Mouse (Mus musculus): ENCODE results near the gene Palm3.
A peak's percentile ranks its signal among the peaks of the same experiment; 100 is the strongest.
"Not testable (repeated sequence)": the region's sequence is repeated elsewhere in the genome, so short reads cannot be mapped to it uniquely, and the experiment has no call there.

Gene Palm3

DNA sequence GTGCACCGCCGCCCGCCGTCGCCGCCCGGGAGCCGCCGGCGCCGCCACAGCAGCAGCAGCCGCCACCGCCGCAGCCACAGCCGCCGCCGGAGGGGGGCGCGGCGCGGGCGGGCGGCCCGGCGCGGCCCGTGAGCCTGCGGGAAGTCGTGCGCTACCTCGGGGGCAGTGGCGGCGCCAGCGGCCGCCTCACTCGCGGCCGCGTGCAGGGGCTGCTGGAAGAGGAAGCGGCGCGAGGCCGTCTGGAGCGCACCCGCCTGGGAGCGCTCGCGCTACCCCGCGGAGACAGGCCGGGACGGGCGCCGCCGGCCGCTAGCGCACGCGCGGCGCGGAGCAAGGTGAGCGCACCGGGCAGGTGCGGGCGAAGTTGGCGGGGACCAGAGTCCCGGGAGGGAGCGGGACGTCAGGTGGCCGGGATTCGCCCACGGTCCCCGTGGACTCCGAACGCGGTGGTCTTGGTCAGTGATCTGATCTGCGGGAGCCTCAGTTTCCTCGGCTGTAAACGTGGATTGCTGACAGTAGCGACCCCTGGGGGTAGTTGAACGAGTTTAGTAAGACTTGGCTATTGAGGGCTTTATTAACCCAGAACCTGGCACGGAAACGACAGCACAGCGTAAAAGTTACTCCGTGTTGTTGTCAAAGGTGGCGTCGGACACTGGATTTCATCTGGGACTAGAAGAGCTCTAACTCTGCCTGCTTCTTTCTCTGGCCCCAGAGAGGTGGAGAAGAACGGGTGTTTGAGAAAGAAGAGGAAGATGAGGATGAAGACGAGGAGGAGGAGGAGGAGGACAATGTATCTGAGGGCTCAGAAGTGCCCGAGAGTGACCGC is 22.8 kb upstream of the Palm3 start:
- DNase-seq, result no peak

DNA sequence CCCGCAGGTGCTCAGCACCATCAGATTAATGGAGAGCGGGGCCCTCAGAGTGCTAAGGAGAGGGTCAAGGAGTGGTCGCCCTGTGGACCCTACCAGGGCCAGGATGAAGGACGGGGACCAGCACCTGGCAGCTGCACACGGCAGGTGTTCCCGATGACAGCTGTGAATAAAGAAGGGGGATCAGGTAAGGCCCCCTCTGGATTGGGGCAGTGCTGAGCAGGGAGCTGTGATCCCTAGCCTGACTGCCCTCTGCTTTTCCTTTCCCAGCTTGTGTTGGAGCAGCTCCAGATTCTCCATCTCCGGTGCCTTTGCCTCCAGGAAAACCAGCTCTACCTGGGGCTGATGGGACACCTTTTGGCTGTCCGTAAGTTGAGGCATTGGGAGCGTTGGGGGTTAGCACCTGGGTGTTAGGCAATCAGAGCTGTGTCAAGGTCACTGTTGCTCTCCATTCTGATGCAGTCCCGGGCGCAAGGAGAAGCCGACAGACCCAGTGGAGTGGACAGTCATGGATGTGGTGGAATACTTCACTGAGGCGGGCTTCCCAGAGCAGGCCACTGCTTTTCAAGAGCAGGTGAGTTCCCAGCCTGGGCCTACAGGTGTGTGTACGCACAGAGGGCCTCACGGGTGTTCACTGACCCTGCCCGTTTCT is 22.1 kb upstream of the Palm3 start:
- no peak for DNase-seq

DNA sequence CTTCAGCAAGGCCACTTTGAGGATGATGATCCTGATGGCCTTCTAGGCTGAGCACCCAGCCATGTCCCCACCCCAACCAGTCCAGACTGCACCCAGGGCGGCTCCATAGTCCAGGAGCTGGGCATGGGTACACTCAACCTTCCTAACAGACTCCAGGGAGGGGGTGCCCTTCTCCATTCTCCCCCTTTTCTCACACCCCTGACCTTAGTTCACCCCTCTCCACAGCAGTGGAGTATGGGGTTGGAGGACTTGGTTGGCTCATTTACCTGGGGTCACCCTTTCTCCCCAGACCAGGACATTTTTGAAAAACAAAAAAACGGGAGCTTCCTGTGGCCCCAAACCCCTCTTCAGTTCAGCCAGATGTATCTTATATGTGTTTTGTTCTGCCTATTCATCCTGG is 21.4 kb upstream of the Palm3 start:
- no peak for DNase-seq

DNA sequence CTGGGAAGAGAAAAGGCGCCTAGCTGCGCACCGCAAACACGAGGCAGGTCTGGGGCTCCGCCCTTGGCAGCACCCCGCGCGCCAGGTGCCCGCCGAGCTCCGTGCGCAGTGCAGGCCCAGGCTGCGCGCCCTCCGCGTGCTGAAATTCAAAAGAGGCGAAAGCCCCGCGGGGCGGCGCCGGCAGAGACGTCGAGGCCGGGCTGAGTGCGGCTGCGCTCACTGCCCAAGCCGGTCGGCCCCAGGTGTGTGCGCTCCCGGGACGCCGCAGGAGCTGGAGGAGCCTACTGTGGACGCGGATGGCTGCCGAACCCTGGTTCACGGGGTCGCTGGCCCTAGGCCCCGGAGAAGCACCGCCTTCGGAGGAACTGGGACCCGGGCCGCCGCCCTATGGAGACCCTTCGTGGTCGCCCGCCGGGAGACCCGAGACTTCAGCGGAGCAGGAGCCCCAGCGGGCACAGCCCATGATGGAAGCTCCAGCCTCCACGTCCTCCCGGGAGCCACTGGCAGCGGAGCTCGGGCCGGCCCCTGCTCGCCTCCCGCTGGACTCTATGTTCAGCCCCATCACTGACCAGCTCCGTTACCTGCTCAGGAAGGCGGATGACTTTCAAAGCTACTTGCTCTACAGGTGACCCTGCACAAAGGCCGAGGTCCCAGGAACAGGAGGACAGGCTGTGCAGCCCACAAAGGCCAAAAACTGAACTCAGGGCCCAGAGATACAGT is 19.8 kb upstream of the Palm3 start, which contains the start of gene 1700067K01Rik:
Gene 1700067K01Rik (plus strand): TSS at position 222 of the 720 bp plus-strand sequence.
- no peak for DNase-seq

DNA sequence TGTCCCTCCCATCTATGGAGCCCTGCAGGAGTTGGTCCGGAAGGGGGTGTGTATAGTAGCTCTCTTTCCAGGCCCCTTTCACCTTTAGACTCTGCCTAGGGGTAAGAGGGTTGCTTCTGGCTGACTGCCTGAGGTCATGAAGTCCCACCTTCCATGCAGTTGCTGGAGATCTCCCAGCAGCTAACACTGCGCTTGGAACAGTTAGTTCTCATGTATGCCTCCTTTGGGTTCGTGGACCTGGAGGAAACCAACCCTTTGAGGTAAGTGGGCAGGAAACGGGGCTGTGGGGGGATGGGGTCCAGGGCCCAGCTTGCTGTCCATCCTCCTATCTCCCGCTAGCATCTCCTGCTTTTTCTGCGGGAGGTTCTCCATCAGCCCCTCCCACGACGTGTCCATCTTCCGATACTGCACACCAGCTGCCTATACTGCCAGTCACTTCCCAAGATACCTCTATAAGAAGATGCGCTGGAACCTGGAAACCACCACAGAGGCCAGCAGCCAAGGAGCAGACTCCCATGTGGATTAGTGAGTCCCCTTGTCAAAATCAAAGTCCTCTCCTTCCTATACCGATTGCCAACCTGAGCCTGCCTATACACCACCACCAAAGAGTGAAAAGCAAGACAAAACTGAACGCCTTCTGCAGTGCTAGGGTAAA is 18.2 kb upstream of the Palm3 start:
- DNase-seq, result no peak

DNA sequence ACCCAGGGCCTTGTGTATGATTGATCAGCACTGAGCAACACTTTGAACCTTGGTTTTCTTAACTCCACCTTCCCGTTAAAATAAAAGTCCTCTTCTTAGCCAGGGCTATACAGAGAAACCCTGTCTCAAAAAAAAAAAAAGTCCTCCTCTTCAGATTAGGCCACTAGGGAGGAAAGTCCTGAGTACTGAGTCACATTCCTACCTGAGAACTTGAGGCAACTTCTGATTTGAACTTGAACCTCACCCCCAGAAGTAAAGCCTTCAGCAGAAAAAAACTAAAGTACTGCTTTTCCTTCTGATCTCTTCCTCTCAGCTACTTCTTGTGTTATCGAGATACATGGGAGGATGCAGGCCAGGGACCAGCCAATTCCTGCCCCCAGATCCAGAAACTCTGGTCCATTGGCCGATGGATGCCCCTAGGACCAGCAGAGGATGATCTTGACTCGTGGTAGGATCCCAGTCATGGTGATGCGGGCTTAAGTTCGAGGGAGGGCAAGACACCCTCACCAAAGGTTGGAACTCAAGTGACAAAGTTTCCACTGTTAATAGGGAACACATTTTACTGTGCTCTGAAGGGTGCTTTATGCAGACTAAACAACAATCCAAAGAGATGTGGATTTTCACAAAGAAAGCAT is 17.5 kb upstream of the Palm3 start:
- no peak for DNase-seq

DNA sequence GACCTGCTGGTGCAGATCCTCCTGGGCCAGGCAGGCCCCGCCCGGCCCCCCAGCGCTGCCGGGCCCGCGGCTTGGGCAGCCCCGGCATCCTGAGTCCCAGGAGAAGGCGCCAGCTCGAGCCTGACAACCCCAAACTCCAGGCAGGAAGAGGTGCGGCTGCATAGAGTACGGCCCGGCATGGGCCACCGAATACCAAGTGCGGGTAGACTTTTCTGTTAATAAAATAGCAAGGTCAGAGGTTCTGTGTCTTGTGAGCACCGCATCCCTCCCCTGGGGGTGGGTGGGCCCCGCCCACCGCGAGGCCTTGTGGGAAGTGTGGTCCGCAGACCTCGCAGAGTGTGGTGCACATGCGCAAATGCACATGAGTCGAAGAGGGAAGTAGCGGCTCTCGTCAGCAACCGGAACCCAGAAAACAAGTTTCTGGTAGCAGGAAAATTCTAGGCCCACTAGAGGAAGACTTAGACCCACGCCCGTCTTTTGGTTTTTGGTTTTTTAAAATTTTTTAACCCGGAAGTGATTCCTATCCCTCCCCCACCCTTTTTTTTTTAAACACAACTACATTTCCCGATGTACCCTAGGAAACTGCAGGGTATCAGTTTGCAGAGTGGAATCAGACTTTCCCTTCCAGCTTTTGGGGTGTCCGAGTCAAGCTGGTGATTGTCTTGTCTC is 16.6 kb upstream of the Palm3 start:
- DNase-seq, result peak; percentile 96

DNA sequence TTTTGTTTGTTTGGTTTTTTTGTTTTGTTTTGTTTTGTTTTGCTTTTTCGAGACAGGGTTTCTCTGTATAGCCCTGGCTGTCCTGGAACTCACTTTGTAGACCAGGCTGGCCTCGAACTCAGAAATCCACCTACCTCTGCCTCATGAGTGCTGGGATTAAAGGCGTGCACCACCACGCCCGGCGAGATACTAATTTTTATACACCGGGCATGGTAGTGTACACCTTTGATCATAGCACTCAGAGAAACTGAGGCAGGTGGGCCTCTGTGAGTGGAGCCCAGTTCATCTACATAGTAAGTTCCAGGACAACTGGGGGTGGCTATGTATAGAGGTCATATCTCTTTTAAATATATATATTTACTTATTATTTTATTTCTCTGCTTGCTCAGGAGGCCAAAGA is 15.8 kb upstream of the Palm3 start:
- DNase-seq, result not testable (repeated sequence)

DNA sequence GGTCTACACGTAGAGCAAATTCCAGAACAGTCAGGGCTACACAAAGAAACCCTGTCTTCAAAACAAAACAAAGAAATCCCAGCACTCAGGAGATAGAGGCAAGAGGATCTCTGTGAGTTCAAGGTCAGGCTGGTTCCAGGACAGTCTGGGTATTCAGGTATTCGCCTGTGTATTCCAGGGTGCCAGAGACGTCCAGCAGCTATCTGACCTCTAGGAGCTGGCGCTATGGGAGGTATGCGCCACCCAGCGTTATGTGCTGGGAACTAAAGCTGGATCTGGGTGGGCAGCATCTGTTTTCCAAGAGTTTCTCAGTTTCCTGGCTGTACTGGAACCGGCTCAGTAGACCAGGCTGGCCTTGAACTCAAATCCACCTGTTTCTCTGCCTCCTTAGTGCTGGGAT is 12.9 kb upstream of the Palm3 start:
- DNase-seq, result no peak

DNA sequence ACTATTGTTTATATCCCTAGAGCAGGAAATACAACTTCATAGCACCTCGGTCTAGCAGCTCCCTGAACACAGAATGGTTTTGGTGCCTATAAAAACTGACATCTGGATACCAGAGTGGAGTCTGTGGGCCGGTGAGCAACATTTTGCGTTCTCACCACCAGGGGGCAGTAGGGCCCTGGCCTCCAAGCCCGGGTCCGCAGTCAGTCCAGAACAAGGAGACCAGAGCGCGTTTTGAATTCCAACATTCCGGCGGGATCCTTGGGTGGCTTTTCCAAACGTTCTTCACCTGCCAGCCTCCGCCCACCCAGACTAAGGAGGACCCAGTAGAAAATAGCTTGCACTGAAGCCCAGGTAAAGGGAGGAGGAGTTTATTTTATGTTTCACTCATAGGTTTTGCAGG is 11.4 kb upstream of the Palm3 start:
- DNase-seq, result peak; percentile 70

DNA sequence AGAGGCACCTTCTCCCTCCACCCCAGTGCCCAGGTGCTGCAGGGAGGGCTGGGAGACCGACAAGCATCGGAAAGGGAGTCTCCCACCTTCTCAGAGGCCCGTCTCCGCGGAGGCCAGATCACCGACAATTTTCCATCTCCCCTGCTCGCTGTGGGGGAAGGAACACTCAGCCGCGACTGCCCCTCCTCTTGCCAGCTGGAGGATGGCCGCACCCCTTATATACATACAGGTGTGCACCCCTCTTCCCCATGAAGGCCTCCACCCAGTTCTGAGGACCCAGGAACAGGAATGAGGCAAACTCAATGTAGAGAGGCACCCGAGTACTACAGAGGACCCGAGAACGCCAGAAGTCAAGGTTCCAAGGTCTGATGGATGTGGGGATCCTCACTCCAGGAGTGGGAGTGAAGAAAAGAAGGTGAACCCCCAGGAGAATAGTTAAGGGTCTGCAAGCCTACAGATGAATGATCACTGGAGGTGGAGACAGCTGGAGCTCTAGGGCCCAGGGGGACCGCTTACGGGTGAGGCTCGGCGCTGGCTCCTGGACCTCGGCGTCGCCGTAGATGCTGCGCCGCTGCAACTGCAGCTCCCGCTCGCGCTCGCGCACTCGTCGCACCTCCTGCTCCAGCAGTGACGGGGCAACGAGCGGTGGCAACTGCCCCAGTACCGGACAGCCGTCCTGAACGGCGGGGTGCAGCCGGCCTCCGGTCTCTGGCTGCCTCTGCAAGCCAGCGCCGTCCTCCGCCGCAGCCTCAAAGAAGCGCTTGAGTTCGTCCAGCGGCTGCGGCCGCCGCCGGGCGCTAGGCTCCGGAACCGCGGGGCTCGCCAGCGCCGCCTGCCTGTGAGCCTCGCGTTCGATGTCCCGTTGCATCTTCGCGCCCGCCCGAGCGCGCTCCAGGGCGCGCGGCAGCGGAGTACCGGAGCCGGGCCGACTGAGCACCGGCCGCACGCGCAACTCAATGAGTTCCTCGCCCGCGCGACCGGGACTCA is 10.4 kb upstream of the Palm3 start:
- DNase-seq, result no peak

DNA sequence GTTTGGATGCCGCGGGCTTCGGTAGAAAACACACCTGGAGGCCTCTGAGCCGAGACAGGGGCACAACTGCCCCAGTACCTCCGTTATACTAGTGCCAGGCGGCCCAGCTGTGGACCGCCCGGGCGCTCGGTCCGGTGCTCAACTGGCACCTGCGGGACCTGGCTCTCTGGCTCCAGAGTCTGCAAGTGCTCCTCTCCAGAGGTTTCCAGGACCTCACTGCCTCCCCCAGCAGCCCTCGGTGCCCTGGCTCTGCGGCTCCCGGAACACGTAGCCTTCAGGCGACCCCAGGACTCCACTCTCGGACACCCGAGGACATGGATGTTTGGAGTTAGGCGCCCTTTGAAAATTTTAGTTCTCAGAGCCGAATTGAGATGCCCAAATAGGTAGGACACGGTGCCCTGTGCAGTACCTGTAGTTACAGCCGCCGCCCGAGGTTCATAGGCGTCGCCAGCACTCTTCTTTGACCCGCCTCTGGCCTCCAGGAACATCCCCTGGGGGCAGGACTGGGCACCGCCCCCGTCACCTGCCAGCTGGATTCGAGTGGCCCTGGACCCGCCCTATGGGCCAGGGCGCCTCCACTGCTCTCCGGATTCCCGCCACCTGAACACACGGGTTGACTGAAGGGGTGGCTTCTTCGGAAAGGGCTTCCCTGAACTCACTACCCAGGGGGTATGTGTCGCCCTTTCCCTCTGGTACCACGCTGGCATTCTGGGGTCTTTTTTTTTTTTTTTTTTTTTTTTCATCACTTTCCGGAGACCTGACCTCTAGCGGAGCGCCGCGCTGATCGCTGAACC is 9.4 kb upstream of the Palm3 start, which contains the start of gene 2210011C24Rik:
Gene 2210011C24Rik (minus strand): TSS at position 467 of the 794 bp plus-strand sequence.
- no peak for DNase-seq

DNA sequence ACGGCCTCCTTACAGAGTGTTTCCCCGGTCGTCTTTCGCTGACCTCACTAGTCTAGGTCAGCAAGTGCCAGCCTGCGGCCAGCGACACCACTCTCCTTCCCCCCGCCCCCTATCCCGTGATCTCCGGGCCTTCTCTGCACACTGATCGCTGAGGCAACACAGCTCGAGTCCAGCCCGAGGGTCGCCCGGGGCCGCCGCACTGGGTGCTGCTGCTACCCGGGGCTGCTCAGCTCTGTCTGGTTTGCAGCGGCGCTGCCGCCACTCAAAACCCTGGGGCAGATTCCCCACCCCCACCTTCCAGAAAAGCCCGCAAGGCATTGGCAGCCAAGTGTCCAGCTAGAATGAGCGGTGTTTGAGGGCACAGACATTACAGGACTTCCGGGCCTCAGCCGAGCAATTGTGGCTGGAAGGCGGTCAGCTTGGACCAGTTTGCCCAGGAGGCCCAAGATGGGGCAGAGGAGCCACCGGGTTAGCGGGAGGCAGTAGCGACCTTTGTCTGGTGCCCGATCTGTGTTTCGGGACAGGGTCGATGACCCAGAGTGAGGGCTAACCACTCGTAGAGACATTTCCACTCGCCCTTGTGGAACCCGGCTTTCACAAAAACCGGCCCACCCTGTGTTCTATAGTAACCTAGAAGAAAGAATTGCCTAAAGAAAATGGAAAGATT is 8.6 kb upstream of the Palm3 start:
- no peak for DNase-seq

DNA sequence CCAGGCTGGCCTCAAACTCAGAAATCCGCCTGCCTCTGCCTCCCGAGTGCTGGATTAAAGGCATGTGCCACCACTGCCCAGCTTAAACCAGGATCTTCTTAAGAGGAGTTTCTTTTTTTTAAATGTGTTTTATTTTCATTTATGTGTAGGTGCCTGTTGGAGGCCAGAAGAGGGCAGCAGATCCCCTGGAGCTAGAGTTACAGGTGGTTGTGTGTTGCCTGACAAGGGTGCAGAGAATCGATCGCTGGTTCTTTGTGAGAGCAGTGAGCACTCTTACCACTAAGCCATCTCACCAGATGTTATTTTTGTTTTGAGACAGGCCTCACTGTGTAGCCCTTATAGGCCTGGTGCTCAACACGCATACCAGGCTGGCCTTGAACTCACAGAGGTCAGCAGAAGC is 5.4 kb upstream of the Palm3 start:
- no peak for DNase-seq

DNA sequence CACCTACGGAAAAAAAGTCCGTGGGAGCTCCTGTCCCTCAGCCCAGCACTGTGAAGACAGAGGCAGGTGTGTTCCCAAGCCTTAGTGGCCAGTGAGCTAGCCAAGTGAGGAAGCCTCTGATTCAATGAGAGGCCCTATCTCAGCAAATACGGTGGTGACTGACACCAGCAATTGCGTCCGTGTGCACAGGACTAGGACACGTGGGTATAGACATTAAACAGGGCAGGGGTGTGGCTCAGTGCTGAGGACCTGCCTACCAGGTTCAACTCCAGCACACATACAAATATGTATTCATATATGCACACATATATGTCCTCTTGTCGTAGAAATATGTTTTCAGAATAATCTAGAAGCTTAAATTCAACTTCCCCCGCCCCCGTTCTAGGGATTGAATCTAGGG is 1.5 kb upstream of the Palm3 start:
- no peak for DNase-seq

DNA sequence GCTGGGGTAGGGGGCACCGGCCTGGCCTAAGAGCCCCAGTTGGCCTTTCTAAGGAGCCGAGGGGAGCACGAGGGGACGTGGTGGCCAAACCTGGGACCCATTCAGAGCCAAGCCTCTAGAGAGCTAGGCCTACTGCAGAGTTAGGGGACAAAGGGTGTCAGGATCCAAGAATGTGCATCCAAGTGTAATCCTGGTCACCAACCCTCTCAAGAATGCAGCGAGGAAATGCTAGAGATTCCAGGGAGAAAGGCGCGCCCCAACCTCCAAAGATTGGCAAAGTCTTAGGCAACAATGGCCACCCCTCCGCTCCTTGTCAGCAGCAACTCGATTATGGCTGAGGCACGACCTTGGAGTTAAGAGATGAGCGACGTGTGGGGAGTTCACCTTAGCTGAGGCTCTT is 298 bp downstream of the Palm3 start:
- no peak for DNase-seq

DNA sequence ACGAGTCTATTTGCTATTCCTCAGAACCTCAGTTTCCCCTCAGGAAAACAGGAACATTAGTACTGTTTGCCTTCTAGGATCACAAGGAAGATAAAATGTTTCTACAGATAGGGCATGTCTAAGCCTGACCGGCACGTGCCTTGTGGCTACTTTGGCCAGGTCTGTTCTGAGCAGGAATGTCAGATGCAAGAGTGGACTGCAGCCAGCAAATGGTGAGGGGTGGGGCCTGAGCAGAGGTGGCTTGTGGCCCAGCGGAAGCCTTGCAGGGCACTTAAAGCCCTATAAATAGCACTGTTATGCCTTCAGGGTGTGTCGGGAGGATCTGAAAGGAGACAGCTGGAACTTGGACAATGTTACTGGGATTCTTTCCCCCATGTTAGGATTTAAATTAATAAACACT is 1.8 kb downstream of the Palm3 start:
- DNase-seq, result no peak

DNA sequence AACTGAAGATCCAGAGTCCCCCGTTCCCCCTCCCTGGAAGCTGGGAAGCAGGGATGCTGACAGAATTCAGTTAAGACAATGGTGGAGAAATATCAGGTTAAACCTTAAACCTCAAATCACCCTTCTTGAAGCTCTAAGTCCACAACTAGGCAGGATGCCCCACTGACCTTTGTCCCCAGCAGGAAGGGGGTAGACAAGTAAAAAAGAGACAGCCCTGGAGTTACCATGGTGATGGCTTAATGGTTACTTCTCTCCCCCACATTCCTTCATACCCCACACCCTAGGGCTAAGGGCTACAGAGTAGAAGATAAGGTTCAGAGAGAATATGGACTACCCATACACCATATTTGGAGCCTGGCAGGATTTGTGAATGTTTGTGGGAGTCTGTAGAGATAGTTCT is 2.4 kb downstream of the Palm3 start:
- no peak for DNase-seq

DNA sequence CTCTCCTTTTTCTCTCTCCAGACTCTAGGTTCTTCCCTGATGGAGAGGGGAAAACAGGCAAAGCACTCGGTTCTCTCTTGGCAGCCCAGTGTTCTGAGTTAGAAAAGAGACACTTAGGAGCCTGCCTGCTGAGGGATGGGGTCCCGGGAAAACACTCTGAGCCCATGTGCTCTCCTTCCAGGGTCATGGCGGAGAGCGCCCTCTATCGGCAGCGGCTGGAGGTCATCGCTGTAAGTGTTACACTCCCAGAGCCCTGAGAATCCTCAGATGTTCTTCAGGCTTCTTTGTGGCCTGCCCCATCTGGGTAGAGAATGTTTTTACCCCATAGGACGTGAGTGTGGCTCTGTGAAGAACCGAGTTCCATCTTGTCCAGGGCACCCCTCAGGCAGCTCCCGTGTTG is 2.9 kb downstream of the Palm3 start:
- no peak for DNase-seq

Data from layer of hippocampus, adult 9-11 months (tissue).